Mouse (Mus musculus): ENCODE measurements around the gene Abcd1.

The Abcd1 gene

GRCm38 (mm10) chrX:73744774-73745481 lies 28.5 kb downstream of the Abcd1 start:
- no peak for DNase-seq

GRCm38 (mm10) chrX:73748977-73749376 lies 32.6 kb downstream of the Abcd1 start:
- no peak for DNase-seq

GRCm38 (mm10) chrX:73756334-73757140 lies 40.1 kb downstream of the Abcd1 start, which contains the start of gene Plxnb3:
Plxnb3 (plus strand) TSS chrX:73757090.
- DNase-seq = peak; percentile 20

GRCm38 (mm10) chrX:73758611-73759290 lies 42.4 kb downstream of the Abcd1 start:
- DNase-seq = no peak

GRCm38 (mm10) chrX:73765311-73765710 lies 48.9 kb downstream of the Abcd1 start:
- no peak for DNase-seq

GRCm38 (mm10) chrX:73767267-73767666 lies 50.9 kb downstream of the Abcd1 start:
- DNase-seq = no peak

GRCm38 (mm10) chrX:73774168-73774760 lies 57.9 kb downstream of the Abcd1 start, which contains the start of gene Srpk3:
Srpk3 (plus strand) TSS chrX:73774405.
- peak; percentile 49 for DNase-seq

- no peak for DNase-seq
Measured at GRCm38 (mm10) chrX:73774802-73775483, 58.5 kb downstream of the Abcd1 start.

GRCm38 (mm10) chrX:73782227-73782626 lies 65.8 kb downstream of the Abcd1 start:
- no peak for DNase-seq

GRCm38 (mm10) chrX:73785666-73786065 lies 69.3 kb downstream of the Abcd1 start:
- DNase-seq = no peak

- peak; percentile 94 for DNase-seq
Measured at GRCm38 (mm10) chrX:73786364-73787224, 70.2 kb downstream of the Abcd1 start, which contains the start of the genes Idh3g and Ssr4. Idh3g (minus strand) TSS chrX:73786897. Ssr4 (plus strand) TSS chrX:73787028.

- DNase-seq = no peak
Measured at GRCm38 (mm10) chrX:73787225-73787558, 70.8 kb downstream of the Abcd1 start.
